Mouse (Mus musculus) CH12.LX (cell line): ENCODE measurements around the gene Limd1. TPM values are rescaled to one million over a fixed set of nuclear protein-coding genes. Genes with fewer than 3 reads are reported as not detected.

Experiments
- DNase-seq: peaks from one replicate; pipeline ENCODE4 v3.0.0-alpha.2; 2013; ENCODE audit errors: extremely low read depth
- H3K27ac ChIP-seq: 2 replicates; pipeline ENCODE4 v1.5.1; 2012; ENCODE audit warnings: low read depth, mild to moderate bottlenecking, control low read depth, moderate library complexity; ENCODE audit not compliant: insufficient read depth
- H3K27me3 ChIP-seq: replicated peaks from 2 replicates; pipeline ENCODE3; 2012; ENCODE audit warnings: inconsistent platforms
- H3K36me3 ChIP-seq, 2 experiments: replicated peaks in 1 of 2; 2 replicates each; pipeline versions ENCODE3 to v1.6.1; 2012; ENCODE audit warnings: inconsistent platforms in 1 of 2, low read length in 1 of 2, mild to moderate bottlenecking in 1 of 2, mixed read lengths in 1 of 2, moderate library complexity in 1 of 2; ENCODE audit not compliant: control insufficient read depth in 1 of 2, insufficient read depth in 1 of 2
- H3K4me1 ChIP-seq, 2 experiments: 2 replicates each; pipeline ENCODE4 v1.6.1; 2012; ENCODE audit warnings: inconsistent platforms in 1 of 2, moderate library complexity in 1 of 2; ENCODE audit not compliant: insufficient read depth in 2 of 2, control insufficient read depth in 1 of 2
- H3K4me2 ChIP-seq: 2 replicates; pipeline ENCODE4 v1.6.1; 2012; ENCODE audit warnings: low read depth, mild to moderate bottlenecking, control low read depth; ENCODE audit not compliant: poor library complexity, insufficient read depth, severe bottlenecking
- H3K4me3 ChIP-seq, 3 experiments: fragments of 150-350 bp in 1 of 3; sonication (generic) in 1 of 3; replicated peaks in 1 of 3; 2 replicates each; pipeline versions ENCODE3 to v1.5.1; 2011 to 2012; ENCODE audit warnings: low read depth in 2 of 3, low read length in 2 of 3, mild to moderate bottlenecking in 2 of 3, moderate library complexity in 2 of 3, control low read depth in 1 of 3, improper control_type of control experiment in 1 of 3, inconsistent platforms in 1 of 3, mixed read lengths in 1 of 3; ENCODE audit not compliant: poor library complexity in 1 of 3
- H3K79me2 ChIP-seq: replicated peaks from 2 replicates; pipeline ENCODE4 v1.6.1; 2012; ENCODE audit warnings: mild to moderate bottlenecking, moderate library complexity; ENCODE audit not compliant: control insufficient read depth, poor library complexity, insufficient read depth, severe bottlenecking; ENCODE audit errors: extremely low read depth
- H3K9ac ChIP-seq: 2 replicates; pipeline ENCODE4 v1.6.1; 2012; ENCODE audit warnings: low read depth, mild to moderate bottlenecking, control low read depth, moderate library complexity; ENCODE audit not compliant: insufficient read depth
- H3K9me3 ChIP-seq: replicated peaks from 2 replicates; pipeline ENCODE3; 2012; ENCODE audit warnings: low read length, inconsistent platforms, mixed read lengths
- BHLHE40 ChIP-seq: IDR thresholded peaks from 2 replicates; pipeline ENCODE4 v1.6.1; 2011; ENCODE audit warnings: mild to moderate bottlenecking, low read depth, low read length, improper control_type of control experiment
- CHD1 ChIP-seq: IDR thresholded peaks from 2 replicates; pipeline ENCODE4 v1.6.1; 2012; ENCODE audit warnings: low read depth, low read length, improper control_type of control experiment, inconsistent platforms
- CHD2 ChIP-seq: IDR thresholded peaks from 2 replicates; pipeline ENCODE4 v1.6.1; 2011; ENCODE audit warnings: low read length, improper control_type of control experiment
- CTCF ChIP-seq, 2 experiments: IDR thresholded peaks in 1 of 2; conservative IDR thresholded peaks in 1 of 2; 2 replicates each; pipeline ENCODE4 v1.5.1; 2011 to 2012; ENCODE audit warnings: low read depth in 2 of 2, low read length in 2 of 2, improper control_type of control experiment in 1 of 2, inconsistent platforms in 1 of 2, mild to moderate bottlenecking in 1 of 2, moderate library complexity in 1 of 2
- ELF1 ChIP-seq: IDR thresholded peaks from 2 replicates; pipeline ENCODE4 v1.6.1; 2014; ENCODE audit warnings: low read depth, mild to moderate bottlenecking, inconsistent platforms, low read length, improper control_type of control experiment
- GABPA ChIP-seq: IDR thresholded peaks from 2 replicates; pipeline ENCODE4 v1.6.1; 2012; ENCODE audit warnings: low read depth, low read length, improper control_type of control experiment, inconsistent platforms; ENCODE audit not compliant: insufficient replicate concordance
- KAT2A ChIP-seq: IDR thresholded peaks from 2 replicates; pipeline ENCODE4 v1.6.1; 2012; ENCODE audit warnings: low read length, improper control_type of control experiment, inconsistent platforms; ENCODE audit not compliant: insufficient replicate concordance
- MAFK ChIP-seq: IDR thresholded peaks from 2 replicates; pipeline ENCODE4 v1.6.1; 2011; ENCODE audit warnings: low read length, improper control_type of control experiment; ENCODE audit not compliant: insufficient replicate concordance
- MAX ChIP-seq: IDR thresholded peaks from 2 replicates; pipeline ENCODE4 v1.6.1; 2011; ENCODE audit warnings: low read length, improper control_type of control experiment
- MEF2A ChIP-seq: IDR thresholded peaks from 2 replicates; pipeline ENCODE4 v1.6.1; 2014; ENCODE audit warnings: low read depth, mild to moderate bottlenecking, inconsistent platforms, low read length, improper control_type of control experiment, borderline replicate concordance
- RCOR1 ChIP-seq: conservative IDR thresholded peaks from 2 replicates; pipeline ENCODE4 v1.6.1; 2012; ENCODE audit warnings: low read depth, mild to moderate bottlenecking, inconsistent platforms, low read length, improper control_type of control experiment
- SIN3A ChIP-seq: IDR thresholded peaks from 2 replicates; pipeline ENCODE4 v1.6.1; 2012; ENCODE audit warnings: low read length, improper control_type of control experiment, inconsistent platforms
- SMC3 ChIP-seq: IDR thresholded peaks from 2 replicates; pipeline ENCODE4 v1.6.1; 2011; ENCODE audit warnings: low read depth, low read length, improper control_type of control experiment
- TBP ChIP-seq: conservative IDR thresholded peaks from 2 replicates; pipeline ENCODE4 v1.6.1; 2011; ENCODE audit warnings: low read depth, low read length, improper control_type of control experiment
- UBTF ChIP-seq: IDR thresholded peaks from 2 replicates; pipeline ENCODE4 v1.6.1; 2012; ENCODE audit warnings: low read depth, mild to moderate bottlenecking, inconsistent platforms, low read length, improper control_type of control experiment, moderate library complexity
- USF1 ChIP-seq: IDR thresholded peaks from 2 replicates; pipeline ENCODE4 v1.6.1; 2014; ENCODE audit warnings: low read depth, mild to moderate bottlenecking, inconsistent platforms, low read length, improper control_type of control experiment
- ZMIZ1 ChIP-seq: IDR thresholded peaks from 2 replicates; pipeline ENCODE4 v1.6.1; 2012; ENCODE audit warnings: low read depth, mild to moderate bottlenecking, inconsistent platforms, low read length, improper control_type of control experiment
- dilution Hi-C: fragments of 300-500 bp; cut with MboI; formaldehyde crosslinking; loops from 2 replicates; pipeline ENCODE4 v1.14.3; 2020; ENCODE audit warnings: low sequenced_read_pairs; ENCODE audit not compliant: extremely low pct_unique_long_range_greater_than_20kb, extremely low pct_ligation_motif_present
- in situ Hi-C: fragments of 300-500 bp; cut with MboI; formaldehyde crosslinking; loops from 3 replicates; pipeline ENCODE4 v1.14.3; 2019; ENCODE audit warnings: low sequenced_read_pairs, low pct_ligation_motif_present, low pct_unique_long_range_greater_than_20kb, mixed read lengths
- polyA plus RNA-seq: library from polyadenylated mRNA; unstranded; fragments of >175 nt; gene quantifications from 2 replicates; pipeline ENCODE4 v1.2.1, GENCODE M21; 2012; ENCODE audit warnings: low read depth; ENCODE audit not compliant: insufficient read length
- total RNA-seq, 2 experiments: library from RNA; depleted of rRNA; stranded (reverse); fragments of 300-350 nt in 1 of 2; fragments of >200 nt in 1 of 2; gene quantifications; 2 replicates each; pipeline ENCODE4 v1.2.3; 2012 to 2014

Gene Limd1
- total and polyA plus RNA-seq, 3 experiments, result 52.7 to 64.5 (median 60.5) TPM

DNA sequence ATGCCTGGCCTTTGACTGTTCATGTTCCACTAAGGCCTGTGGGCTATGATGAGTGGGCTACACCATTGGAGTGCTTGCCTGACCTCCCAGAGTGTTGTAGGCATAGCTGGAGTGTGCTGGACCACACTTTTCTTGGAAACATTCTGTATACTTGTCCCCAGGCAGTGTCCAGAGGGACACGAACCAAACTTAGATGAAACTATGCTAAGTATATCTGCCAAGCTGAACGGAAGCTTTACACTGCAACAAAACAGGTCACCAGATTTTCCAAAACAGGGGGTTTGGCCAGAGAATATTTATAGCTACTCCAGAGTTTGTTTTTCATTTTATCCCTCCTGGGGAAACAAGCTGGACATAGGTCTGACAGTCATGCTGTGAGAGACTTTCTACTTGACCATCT, 10.6 kb downstream of the Limd1 start:
- H3K4me2 ChIP-seq, result no peak overlapping the region

DNA sequence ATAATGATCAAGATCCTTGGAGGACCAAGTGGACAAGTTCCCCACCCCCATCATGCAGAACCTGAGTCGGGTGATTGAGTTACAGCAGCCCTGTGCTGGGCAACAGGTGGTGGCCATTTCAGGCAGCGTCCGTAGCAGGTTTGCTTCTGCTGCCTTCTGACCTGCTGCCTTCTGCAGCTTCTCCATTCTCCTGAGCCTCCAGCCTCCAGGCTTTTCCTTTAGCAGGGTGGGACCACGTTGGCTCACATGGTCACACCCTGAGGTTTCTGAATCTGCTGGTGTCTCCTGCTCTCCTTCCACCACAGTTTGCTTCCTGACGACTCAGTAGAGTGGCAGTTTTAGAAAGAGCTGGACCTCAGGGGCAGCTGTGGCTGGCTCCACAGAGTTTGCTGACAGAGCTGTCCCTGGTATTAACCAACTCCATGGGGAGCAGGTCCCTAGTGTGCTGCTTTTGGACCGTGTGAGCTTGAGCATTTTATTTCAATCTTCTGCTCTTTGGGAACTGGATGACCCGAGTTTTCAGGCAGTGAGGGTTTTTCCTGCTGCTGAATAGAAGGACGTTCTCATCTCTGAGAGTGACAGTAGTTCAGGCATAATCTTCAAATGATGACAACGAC, 11.3 kb downstream of the Limd1 start:
- no peak for DNase-seq
- Histone ChIP-seq H3K4me2 (no peak overlapping the region), H3K36me3 (peaks cover 41 to 89% of the 10 kb centered on the region in 2 experiments), H3K9me3 (no peaks in the 10 kb centered on the region), H3K79me2 (peaks cover 93% of the 10 kb centered on the region), H3K27ac (no peak overlapping the region), H3K4me3 (no peak overlapping the region), H3K9ac (no peak overlapping the region), H3K4me1 (peaks cover 26 to 95% of the 10 kb centered on the region in 2 experiments), H3K27me3 (no peaks in the 10 kb centered on the region)
- dilution Hi-C loops, result no loop called here
- in situ Hi-C loops, result no loop called here
- no peak for TF ChIP-seq ZMIZ1
- no peak for TF ChIP-seq SIN3A
- no peak for TF ChIP-seq BHLHE40
- TF ChIP-seq MAFK, result no peak
- no peak for TF ChIP-seq MAX
- no peak for TF ChIP-seq ELF1

More for the DNA sequence above, 10.6 kb downstream of the Limd1 start:
- in situ Hi-C loops, result no loop called here
- dilution Hi-C loops, result no loop called here
- no peak for DNase-seq
- Histone ChIP-seq H3K27ac (no peak overlapping the region), H3K27me3 (no peaks in the 10 kb centered on the region), H3K36me3 (peaks cover 47 to 89% of the 10 kb centered on the region in 2 experiments), H3K9ac (no peak overlapping the region), H3K9me3 (no peaks in the 10 kb centered on the region), H3K4me1 (peaks cover 31 to 95% of the 10 kb centered on the region in 2 experiments), H3K4me3 (no peak overlapping the region), H3K79me2 (peaks cover 95% of the 10 kb centered on the region)
- no peak for TF ChIP-seq SMC3
- no peak for TF ChIP-seq CHD1
- no peak for TF ChIP-seq GABPA
- no peak for TF ChIP-seq MAX
- no peak for TF ChIP-seq USF1
- TF ChIP-seq MEF2A, result no peak
- TF ChIP-seq UBTF, result no peak
- TF ChIP-seq CTCF (conservative IDR thresholded peaks at IDR 0.05 in 1 of 2, IDR thresholded peaks at IDR 0.05 in 1 of 2; ENCODE audit: low read depth in 2 of 2, low read length in 2 of 2), result no peak
- TF ChIP-seq RCOR1, result no peak
- TF ChIP-seq BHLHE40, result no peak
- no peak for TF ChIP-seq KAT2A
- no peak for TF ChIP-seq CHD2
- no peak for TF ChIP-seq ELF1
- no peak for TF ChIP-seq TBP
